Mouse (Mus musculus): ENCODE measurements around the gene Inhba. TPM values are rescaled to one million over a fixed set of nuclear protein-coding genes. Genes with fewer than 3 reads are reported as not detected.

The Inhba gene
- total RNA-seq, 2 experiments from 2014 or later, result 3.1 to 3.8 TPM

- intact Hi-C loops (cut with DNase I), result no loop called here
- no peak for DNase-seq (ENCODE audit: low spot score)
Measured at GRCm38 (mm10) chr13:16021181-16021580, 9.5 kb downstream of the Inhba start.

- intact Hi-C loops (cut with DNase I), result no loop called here
- no peak for DNase-seq (ENCODE audit: low spot score)
Measured at GRCm38 (mm10) chr13:16021849-16022248, 10.2 kb downstream of the Inhba start.

- intact Hi-C loops (cut with DNase I), result no loop called here
- no peak for DNase-seq (ENCODE audit: low spot score)
Measured at GRCm38 (mm10) chr13:16022536-16022935, 10.9 kb downstream of the Inhba start.

- intact Hi-C loops (cut with DNase I), result no loop called here
- DNase-seq (ENCODE audit: low spot score), result no peak
Measured at GRCm38 (mm10) chr13:16023070-16024039, 11.7 kb downstream of the Inhba start.

- intact Hi-C loops (cut with DNase I), result no loop called here
- no peak for DNase-seq (ENCODE audit: low spot score)
Measured at GRCm38 (mm10) chr13:16030557-16031057, 19.0 kb downstream of the Inhba start.

GRCm38 (mm10) chr13:16032425-16032824 is 20.8 kb downstream of the Inhba start:
- intact Hi-C loops (cut with DNase I), result no loop called here
- DNase-seq (ENCODE audit: low spot score), result no peak

- intact Hi-C loops (cut with DNase I), result no loop called here
- no peak for DNase-seq (ENCODE audit: low spot score)
Measured at GRCm38 (mm10) chr13:16032935-16033592, 21.4 kb downstream of the Inhba start.

GRCm38 (mm10) chr13:16069079-16069478 is 57.4 kb downstream of the Inhba start:
- intact Hi-C loops (cut with DNase I), result no loop called here
- no peak for DNase-seq (ENCODE audit: low spot score)

- intact Hi-C loops (cut with DNase I), result no loop called here
- no peak for DNase-seq (ENCODE audit: low spot score)
Measured at GRCm38 (mm10) chr13:16077276-16077675, 65.6 kb downstream of the Inhba start.

- DNase-seq (ENCODE audit: low spot score), result no peak
- intact Hi-C loops (cut with DNase I), result no loop called here
Measured at GRCm38 (mm10) chr13:16078216-16078731, 66.6 kb downstream of the Inhba start.

GRCm38 (mm10) chr13:16080205-16080604 is 68.6 kb downstream of the Inhba start:
- DNase-seq (ENCODE audit: low spot score), result no peak
- intact Hi-C loops (cut with DNase I), result no loop called here

Measured in heart, postnatal 25 days (tissue).